Mouse (Mus musculus): ENCODE results near the gene Elmo1. TPM values are rescaled to one million over a fixed set of nuclear protein-coding genes. Genes with fewer than 3 reads are reported as not detected.

Gene Elmo1
- polyA plus RNA-seq, 1 experiment: 0.40 TPM

DNA sequence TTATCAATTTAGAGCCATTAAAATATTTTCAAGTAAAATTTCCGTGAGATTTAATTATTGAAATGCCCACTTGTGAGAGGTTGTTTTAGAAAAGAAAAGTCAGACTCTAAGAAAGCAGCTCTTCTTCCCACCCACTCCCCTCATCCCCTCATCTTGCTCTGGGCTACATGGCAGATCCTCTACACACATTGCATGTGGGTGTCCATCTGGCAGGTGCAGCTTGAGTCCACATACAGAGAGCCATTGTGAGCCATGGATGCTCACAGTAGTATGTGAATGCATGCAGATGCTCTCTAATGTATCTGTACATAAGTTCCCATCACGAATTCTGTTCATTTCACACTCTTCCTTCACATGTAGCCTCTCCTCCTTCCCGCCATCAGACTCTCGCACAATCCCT lies 236.7 kb downstream of the Elmo1 start:
- Histone ChIP-seq H3K4me2 (ENCODE audit: low read depth) (no peak overlapping the region), H3K27me3 (ENCODE audit: control insufficient read depth, insufficient read depth, insufficient read length) (no peaks in the 10 kb centered on the region), H3ac (ENCODE audit: control insufficient read depth, insufficient read length) (no peak overlapping the region), H3K36me3 (ENCODE audit: control insufficient read depth, insufficient read depth) (no peaks in the 10 kb centered on the region), H3K79me2 (ENCODE audit: control insufficient read depth, insufficient read depth) (no peaks in the 10 kb centered on the region), H3K4me3 (no peak overlapping the region)
- TF ChIP-seq MAX (IDR thresholded peaks at IDR 0.05; ENCODE audit: low read depth): no peak
- no peak for TF ChIP-seq REST (IDR thresholded peaks at IDR 0.05; ENCODE audit: insufficient read depth, insufficient read length)
- TF ChIP-seq POLR2AphosphoS2 (IDR thresholded peaks at IDR 0.05; ENCODE audit: insufficient read length, low read depth): no peak

DNA sequence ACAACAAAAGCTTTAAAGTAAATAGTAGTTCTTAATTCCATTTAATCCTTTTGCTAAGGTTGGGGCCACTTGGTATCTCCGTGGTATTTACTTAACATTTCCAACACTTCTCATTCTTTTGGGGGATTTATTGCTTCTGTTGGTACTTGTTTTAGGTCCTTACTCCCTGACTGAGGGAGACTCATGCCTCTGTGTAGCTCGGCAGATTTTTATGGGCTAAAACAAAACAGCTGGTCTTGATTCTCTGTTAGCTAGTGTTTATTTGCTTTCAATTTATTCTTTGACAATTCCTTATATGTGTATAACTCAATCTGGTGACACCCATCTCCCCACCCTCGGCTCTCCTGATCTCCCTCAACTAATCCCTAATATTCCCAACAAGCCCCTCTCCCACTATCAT lies 237.6 kb downstream of the Elmo1 start:
- Histone ChIP-seq H3K4me2 (ENCODE audit: low read depth) (no peak overlapping the region), H3K4me3 (no peak overlapping the region), H3K27me3 (ENCODE audit: control insufficient read depth, insufficient read depth, insufficient read length) (no peaks in the 10 kb centered on the region), H3ac (ENCODE audit: control insufficient read depth, insufficient read length) (no peak overlapping the region), H3K36me3 (ENCODE audit: control insufficient read depth, insufficient read depth) (no peaks in the 10 kb centered on the region), H3K79me2 (ENCODE audit: control insufficient read depth, insufficient read depth) (no peaks in the 10 kb centered on the region)
- TF ChIP-seq POLR2AphosphoS2 (IDR thresholded peaks at IDR 0.05; ENCODE audit: insufficient read length, low read depth): no peak
- no peak for TF ChIP-seq MYOD1 (IDR thresholded peaks at IDR 0.05; ENCODE audit: control insufficient read depth in 1 of 3, insufficient read length in 2 of 3, low read depth in 2 of 3)
- no peak for TF ChIP-seq MYOG (IDR thresholded peaks at IDR 0.05; ENCODE audit: control insufficient read depth in 1 of 3, insufficient read depth in 1 of 3, insufficient read length in 2 of 3, low read depth in 2 of 3)

DNA sequence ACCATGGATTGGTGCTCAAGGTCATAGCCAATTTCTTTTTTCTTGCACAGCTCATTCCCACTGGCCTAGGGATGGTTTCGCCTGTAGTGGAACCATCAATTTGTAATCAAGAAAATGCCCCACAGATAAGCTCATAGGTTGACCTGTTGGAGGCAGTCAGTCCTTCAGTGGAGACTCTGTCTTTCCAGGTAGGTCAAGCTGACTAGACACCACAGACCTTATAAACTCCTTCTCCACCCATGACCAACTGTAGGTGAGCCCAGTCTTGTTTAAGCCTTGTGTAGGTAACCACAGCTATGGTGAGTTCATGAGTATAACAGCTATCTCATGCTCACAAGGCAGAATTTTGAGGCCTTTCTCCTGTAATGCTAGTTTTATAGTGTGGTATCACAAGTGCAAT lies 238.3 kb downstream of the Elmo1 start:
- H3K79me2 ChIP-seq (ENCODE audit: control insufficient read depth, insufficient read depth): no peaks in the 10 kb centered on the region
- no peak for TF ChIP-seq REST (IDR thresholded peaks at IDR 0.05; ENCODE audit: insufficient read depth, insufficient read length)
- no peak for TF ChIP-seq POLR2AphosphoS2 (IDR thresholded peaks at IDR 0.05; ENCODE audit: insufficient read length, low read depth)
- TF ChIP-seq E2F4 (IDR thresholded peaks at IDR 0.05; ENCODE audit: insufficient read depth): no peak
- no peak for TF ChIP-seq USF1 (IDR thresholded peaks at IDR 0.05; ENCODE audit: low read depth)
- H3K27me3 ChIP-seq (ENCODE audit: control insufficient read depth, insufficient read depth, insufficient read length): no peaks in the 10 kb centered on the region
- H3ac ChIP-seq (ENCODE audit: control insufficient read depth, insufficient read length): no peak overlapping the region
- H3K4me3 ChIP-seq: no peak overlapping the region
- no peaks in the 10 kb centered on the region for H3K36me3 ChIP-seq (ENCODE audit: control insufficient read depth, insufficient read depth)
- no peak overlapping the region for H3K4me2 ChIP-seq (ENCODE audit: low read depth)

DNA sequence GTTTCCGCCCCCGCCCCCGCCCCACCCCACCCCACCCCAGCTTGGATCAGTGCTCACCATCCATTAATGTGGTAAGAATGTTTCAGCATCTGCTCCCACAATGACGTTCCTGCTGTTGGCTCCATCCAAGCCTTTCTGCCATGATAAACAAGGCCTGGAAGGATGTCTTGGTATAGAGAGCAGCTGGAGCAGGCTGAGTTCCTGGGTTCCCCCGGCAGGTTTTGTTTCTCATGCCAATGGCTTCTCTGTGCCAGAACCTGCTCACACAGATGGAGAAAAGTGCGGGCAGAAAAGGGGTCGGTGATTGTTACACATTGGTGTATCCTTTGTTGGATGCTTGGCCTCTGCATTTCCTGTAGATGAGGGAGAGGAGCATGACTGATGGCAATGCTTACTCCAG lies 240.6 kb downstream of the Elmo1 start:
- Histone ChIP-seq H3ac (ENCODE audit: control insufficient read depth, insufficient read length) (no peak overlapping the region), H3K27me3 (ENCODE audit: control insufficient read depth, insufficient read depth, insufficient read length) (no peaks in the 10 kb centered on the region), H3K4me2 (ENCODE audit: low read depth) (no peak overlapping the region), H3K4me3 (no peak overlapping the region), H3K36me3 (ENCODE audit: control insufficient read depth, insufficient read depth) (no peaks in the 10 kb centered on the region), H3K79me2 (ENCODE audit: control insufficient read depth, insufficient read depth) (no peaks in the 10 kb centered on the region)
- TF ChIP-seq SRF (IDR thresholded peaks at IDR 0.05; ENCODE audit: control insufficient read depth, insufficient read length, low read depth): no peak
- no peak for TF ChIP-seq MAX (IDR thresholded peaks at IDR 0.05; ENCODE audit: low read depth)
- no peak for TF ChIP-seq TCF12 (IDR thresholded peaks at IDR 0.05; ENCODE audit: insufficient read depth, poor library complexity, severe bottlenecking)
- TF ChIP-seq TCF3 (IDR thresholded peaks at IDR 0.05; ENCODE audit: insufficient read length, low read depth): no peak

DNA sequence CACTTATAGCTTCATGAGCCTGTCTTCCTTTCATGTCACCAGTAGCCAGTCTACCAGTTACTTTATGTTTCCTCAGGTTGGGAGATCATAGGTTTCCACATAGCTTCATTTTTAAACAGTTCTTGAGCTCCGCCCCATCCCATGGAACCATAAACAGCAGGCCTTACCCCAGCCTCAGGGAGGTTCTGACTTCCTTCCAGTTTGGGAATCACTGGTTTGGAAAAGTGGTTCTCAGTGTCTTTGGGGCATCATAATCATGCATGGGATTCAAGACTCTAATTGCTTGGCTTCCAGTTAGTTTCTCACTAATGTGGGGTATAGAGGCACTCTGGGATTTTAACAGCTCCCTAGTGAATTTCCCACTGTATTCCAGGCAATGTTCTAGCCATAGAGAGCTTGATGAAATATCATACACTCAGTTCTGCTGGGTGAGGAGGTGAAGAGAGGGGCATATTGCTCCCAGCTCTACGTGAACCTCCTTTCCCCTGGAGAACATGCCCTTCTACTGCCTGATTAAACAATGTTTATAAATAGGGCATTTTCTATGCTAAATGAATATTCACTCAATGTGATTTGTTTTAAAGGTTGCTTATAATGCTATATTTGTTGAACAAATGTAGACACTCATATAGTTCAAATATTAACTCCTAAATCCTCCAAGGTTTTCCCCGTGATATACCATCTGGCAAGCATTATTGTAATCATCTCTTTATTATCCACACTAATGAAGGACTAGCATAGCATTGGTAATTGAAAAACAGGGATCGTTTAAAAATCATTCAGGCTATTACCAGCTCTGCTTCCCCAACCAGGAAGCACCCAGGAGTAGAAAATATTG lies 244.9 kb downstream of the Elmo1 start:
- H3K27me3 ChIP-seq (ENCODE audit: control insufficient read depth, insufficient read depth, insufficient read length): no peaks in the 10 kb centered on the region
- H3K4me2 ChIP-seq (ENCODE audit: low read depth): no peak overlapping the region
- no peak overlapping the region for H3K4me3 ChIP-seq
- H3K79me2 ChIP-seq (ENCODE audit: control insufficient read depth, insufficient read depth): no peaks in the 10 kb centered on the region
- no peaks in the 10 kb centered on the region for H3K36me3 ChIP-seq (ENCODE audit: control insufficient read depth, insufficient read depth)
- no peak overlapping the region for H3ac ChIP-seq (ENCODE audit: control insufficient read depth, insufficient read length)
- TF ChIP-seq TCF12 (IDR thresholded peaks at IDR 0.05; ENCODE audit: insufficient read depth, poor library complexity, severe bottlenecking): no peak
- TF ChIP-seq MAX (IDR thresholded peaks at IDR 0.05; ENCODE audit: low read depth): no peak
- no peak for TF ChIP-seq POLR2A (IDR thresholded peaks at IDR 0.05; ENCODE audit: insufficient read length, low read depth)
- no peak for TF ChIP-seq MYOG (IDR thresholded peaks at IDR 0.05; ENCODE audit: control insufficient read depth in 1 of 3, insufficient read depth in 1 of 3, insufficient read length in 2 of 3, low read depth in 2 of 3)
- TF ChIP-seq REST (IDR thresholded peaks at IDR 0.05; ENCODE audit: insufficient read depth, insufficient read length): no peak

DNA sequence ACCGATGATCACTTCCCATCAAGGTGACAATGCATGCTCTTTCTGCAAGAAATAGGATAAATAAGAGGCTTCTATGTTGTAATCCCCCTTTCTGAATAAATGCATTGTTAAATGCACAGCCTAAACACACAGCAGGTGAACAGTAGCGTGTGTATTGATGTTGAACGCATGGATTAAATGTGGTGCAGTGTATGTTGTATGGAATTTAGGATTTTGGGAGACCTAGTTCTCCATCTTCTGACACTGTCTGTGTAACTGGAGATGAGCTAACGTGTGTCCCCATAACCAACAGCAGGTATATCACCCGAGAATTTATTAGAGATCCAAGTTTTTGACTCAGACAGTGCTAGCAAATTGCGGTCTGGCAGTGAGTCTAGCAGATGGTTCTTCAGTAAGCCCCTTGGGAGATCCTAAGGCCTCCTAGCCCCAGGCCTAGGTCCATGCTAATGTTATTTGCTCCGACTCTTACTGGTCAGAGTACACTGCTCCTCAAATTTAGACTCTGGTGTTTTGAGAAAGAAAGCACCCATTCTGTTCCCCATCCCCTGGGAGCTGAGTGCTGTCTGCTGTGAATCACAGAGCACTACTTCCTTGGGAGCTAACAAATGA lies 245.6 kb downstream of the Elmo1 start:
- Histone ChIP-seq H3K27me3 (ENCODE audit: control insufficient read depth, insufficient read depth, insufficient read length) (no peaks in the 10 kb centered on the region), H3K4me3 (no peak overlapping the region), H3K79me2 (ENCODE audit: control insufficient read depth, insufficient read depth) (no peaks in the 10 kb centered on the region), H3K36me3 (ENCODE audit: control insufficient read depth, insufficient read depth) (no peaks in the 10 kb centered on the region), H3K4me2 (ENCODE audit: low read depth) (no peak overlapping the region), H3ac (ENCODE audit: control insufficient read depth, insufficient read length) (no peak overlapping the region)
- no peak for TF ChIP-seq SRF (IDR thresholded peaks at IDR 0.05; ENCODE audit: control insufficient read depth, insufficient read length, low read depth)
- TF ChIP-seq MAX (IDR thresholded peaks at IDR 0.05; ENCODE audit: low read depth): no peak
- no peak for TF ChIP-seq MYOG (IDR thresholded peaks at IDR 0.05; ENCODE audit: control insufficient read depth in 1 of 3, insufficient read depth in 1 of 3, insufficient read length in 2 of 3, low read depth in 2 of 3)
- no peak for TF ChIP-seq REST (IDR thresholded peaks at IDR 0.05; ENCODE audit: insufficient read depth, insufficient read length)
- TF ChIP-seq MYOD1 (IDR thresholded peaks at IDR 0.05; ENCODE audit: control insufficient read depth in 1 of 3, insufficient read length in 2 of 3, low read depth in 2 of 3): no peak
- no peak for TF ChIP-seq USF1 (IDR thresholded peaks at IDR 0.05; ENCODE audit: low read depth)
- no peak for TF ChIP-seq TCF12 (IDR thresholded peaks at IDR 0.05; ENCODE audit: insufficient read depth, poor library complexity, severe bottlenecking)
- no peak for TF ChIP-seq CEBPB (IDR thresholded peaks at IDR 0.05; ENCODE audit: insufficient read depth, poor library complexity, severe bottlenecking)
- no peak for TF ChIP-seq POLR2A (IDR thresholded peaks at IDR 0.05; ENCODE audit: insufficient read length, low read depth)
- no peak for TF ChIP-seq POLR2AphosphoS2 (IDR thresholded peaks at IDR 0.05; ENCODE audit: insufficient read length, low read depth)
